Mouse (Mus musculus) activated CD4-positive, CD25-positive, alpha-beta regulatory T cell, adult 9 weeks (primary cell): ENCODE results near the gene Il1rap. TPM values are rescaled to one million over a fixed set of nuclear protein-coding genes. Genes with fewer than 3 reads are reported as not detected.

ENCODE experiments used
- polyA plus RNA-seq: library from polyadenylated mRNA; unstranded; fragments of 100-300 nt; shearing (Covaris generic); gene quantifications from one replicate; pipeline ENCODE4 v1.2.1, GENCODE M21; 2017

Il1rap gene
- 16.4 TPM for polyA plus RNA-seq

DNA sequence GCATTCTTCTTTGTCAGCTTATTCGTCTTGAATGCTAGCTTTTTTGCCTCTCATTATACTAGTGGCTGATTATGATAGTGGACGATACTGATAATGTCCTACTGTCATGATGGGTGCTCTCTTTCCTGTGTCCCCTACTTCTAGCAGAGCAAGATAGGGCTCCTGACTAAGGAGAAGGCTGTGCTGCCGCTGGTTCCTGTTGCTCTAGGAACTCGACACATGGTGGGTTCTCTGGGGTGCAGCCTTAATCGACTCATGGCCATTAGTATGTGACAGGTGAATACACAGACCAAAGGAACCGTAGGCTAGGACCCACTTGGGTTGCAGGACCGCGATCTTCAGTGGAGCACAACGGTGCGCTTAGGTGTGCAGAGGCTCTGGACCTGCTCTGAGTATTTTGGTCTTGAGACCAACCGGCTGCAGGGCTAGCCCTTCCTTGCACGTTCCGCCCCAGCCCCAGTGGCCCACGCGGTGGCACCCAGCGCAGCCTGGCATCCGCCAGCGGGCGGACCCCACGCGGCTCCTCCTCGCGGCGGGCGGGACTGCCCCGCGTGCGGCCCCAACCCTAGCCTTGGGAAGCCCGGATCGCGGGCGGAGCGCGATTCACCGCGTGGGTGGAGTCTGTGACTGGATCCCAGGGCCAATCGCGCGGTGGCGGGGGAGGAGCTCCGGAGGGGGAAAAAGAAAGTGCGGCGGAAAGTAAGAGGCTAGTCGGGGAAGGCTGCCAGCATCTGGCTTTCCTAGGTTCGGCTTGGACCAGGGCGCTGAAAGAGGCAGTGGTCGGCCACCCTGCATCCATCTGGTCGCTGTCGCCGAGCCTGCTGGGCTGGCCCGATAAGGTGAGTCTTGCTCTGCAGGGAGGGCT lies at the start of gene Il1rap:
TSS of gene Il1rap (plus strand) at position 657 of the 865 bp plus-strand sequence.

Other genes starting within 250 kb of the Il1rap start
- not detected for gene Cldn1, start 209.9 kb upstream of the Il1rap start, polyA plus RNA-seq
- not detected for gene Cldn16, start 118.6 kb upstream of the Il1rap start, polyA plus RNA-seq
- not detected for gene Tmem207, start 54.9 kb upstream of the Il1rap start, polyA plus RNA-seq